Mouse (Mus musculus): Measurements from ENCODE around the gene Mbtps1.

The Mbtps1 gene

DNA sequence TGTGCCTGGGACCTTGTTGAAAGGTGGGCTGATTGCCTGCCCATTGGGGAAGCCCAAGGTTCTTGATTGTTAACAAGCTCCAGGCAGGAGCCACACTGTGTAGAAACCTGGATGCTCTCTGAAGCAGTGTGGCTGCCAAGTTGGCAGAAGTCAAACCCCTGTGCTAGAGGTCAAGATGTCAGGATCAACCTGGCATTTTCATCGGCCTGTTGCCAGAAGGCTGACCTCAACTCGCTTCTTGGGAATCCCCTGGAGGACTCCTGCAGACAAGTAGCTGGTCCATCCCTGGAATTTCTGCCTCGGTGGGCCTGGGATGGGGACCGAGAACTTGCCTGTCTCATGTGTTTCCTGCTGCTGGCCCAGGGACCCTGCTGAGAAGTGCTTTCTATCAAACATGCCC lies 56.4 kb downstream of the Mbtps1 start:
- no peak for DNase-seq (ENCODE audit: low read depth, low spot score)

GRCm38 (mm10) chr8:119501598-119501997 lies 56.9 kb downstream of the Mbtps1 start, which contains the start of gene Slc38a8:
Gene Slc38a8 (minus strand): TSS chr8:119501698.
- no peak for DNase-seq (ENCODE audit: low read depth, low spot score)

DNA sequence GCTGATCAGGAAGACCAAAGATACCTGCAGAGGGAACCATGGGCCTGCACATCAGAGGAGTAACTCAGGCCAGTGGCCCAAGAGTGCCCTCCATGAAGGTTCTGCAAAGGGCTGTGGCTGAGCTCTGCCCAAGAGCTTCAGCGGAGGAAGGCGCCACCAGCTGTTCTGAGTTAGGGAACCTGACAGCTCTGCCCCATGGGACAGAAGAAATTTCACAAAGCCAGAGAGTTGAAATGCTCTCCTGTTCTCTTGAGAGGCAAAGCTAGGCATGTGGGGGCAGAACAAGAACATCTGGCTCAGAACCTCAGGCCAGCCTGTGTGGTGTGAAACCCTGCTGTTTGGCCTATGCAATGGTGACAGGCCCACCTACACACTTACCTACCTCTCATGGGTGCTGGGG lies 58.7 kb downstream of the Mbtps1 start:
- DNase-seq (ENCODE audit: low read depth, low spot score) = no peak

DNA sequence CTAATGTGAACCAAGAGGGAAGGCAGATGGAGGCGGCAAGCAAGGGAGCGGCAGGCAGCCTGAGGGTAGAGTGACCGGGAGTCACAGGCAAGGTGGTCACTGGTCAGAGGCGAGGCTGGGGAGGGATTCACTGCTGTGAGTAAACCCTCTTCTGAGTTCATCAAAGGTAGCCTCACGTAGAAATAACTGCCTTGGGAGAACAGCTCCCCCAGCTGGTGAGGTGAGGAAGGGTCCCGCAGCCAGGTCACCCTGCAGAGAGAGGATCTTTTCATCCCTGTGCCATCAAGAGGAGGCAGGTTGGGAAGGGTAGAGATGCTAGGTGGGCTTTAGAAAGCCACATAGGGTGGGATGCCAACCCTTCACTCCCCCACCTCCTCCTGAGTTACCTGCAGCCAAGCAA lies 61.7 kb downstream of the Mbtps1 start:
- DNase-seq (ENCODE audit: low read depth, low spot score) = no peak

- no peak for DNase-seq (ENCODE audit: low read depth, low spot score)
These were observed 71.4 kb downstream of the Mbtps1 start for GRCm38 (mm10) chr8:119487093-119487492.

GRCm38 (mm10) chr8:119484145-119484896 lies 74.2 kb downstream of the Mbtps1 start:
- no peak for DNase-seq (ENCODE audit: low read depth, low spot score)

- no peak for DNase-seq (ENCODE audit: low read depth, low spot score)
These were observed 79.9 kb downstream of the Mbtps1 start for GRCm38 (mm10) chr8:119478684-119479083.

GRCm38 (mm10) chr8:119468091-119468490 lies 90.4 kb downstream of the Mbtps1 start:
- no peak for DNase-seq (ENCODE audit: low read depth, low spot score)

DNA sequence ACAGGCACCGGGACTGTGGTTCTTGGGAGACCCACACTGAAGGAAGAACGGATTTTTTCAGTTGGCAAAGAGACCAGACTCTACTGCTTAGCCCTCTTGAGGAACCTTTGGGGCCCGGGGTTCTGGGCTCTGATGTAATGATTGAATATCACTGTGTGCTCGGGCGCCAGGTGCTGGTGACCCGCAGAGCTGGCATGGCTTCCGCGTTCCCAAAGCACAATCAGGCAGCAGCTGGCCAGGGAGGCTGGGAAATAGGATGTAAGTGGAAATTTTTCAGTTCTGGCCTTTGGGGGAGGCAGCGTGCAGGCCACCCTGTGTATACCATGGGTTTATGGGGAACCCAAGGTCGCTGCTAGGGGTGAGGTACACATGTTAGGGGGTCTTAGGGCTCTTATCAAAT lies 91.7 kb downstream of the Mbtps1 start:
- no peak for DNase-seq (ENCODE audit: low read depth, low spot score)

DNA sequence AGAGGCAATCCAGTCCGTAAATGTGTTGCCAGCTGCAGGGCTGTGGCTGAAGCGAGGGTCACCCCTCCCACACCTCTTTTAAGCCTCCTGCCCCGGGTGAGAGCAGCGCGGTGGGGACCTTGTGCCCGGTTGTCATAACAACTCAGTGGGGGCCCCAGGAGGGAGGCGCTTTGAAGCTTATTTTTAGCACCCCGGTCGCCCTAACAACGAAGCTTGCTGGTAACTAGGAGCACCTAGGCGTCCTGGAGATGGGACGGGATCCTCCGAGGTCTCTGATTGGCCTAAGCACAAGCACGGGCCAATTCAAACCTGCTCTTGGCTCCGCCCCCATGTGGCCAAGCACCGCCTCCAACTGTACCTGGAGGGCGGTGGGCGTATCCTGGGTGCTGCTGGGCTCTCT lies 92.4 kb downstream of the Mbtps1 start:
- no peak for DNase-seq (ENCODE audit: low read depth, low spot score)

DNA sequence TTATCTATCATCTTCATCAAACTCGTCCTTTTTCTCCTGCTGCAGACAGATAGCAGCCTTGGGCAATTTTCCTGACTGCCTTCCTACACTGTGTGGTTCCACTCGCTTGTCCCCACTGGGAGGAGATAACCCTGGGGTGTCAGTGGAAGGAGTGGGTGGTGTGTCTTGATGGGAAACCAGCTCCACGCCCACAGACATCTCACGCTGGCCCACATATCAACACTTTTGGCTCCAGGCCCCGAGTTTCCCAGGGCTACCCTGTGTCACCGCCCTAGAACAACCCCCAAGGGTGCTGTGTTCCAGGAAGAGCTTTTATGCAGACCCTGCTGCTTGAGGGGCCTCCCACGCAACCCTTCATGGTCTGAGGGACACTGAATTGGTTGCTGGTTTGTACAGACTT lies 94.8 kb downstream of the Mbtps1 start:
- no peak for DNase-seq (ENCODE audit: low read depth, low spot score)

- DNase-seq (ENCODE audit: low read depth, low spot score) = no peak
These were observed 97.2 kb downstream of the Mbtps1 start for GRCm38 (mm10) chr8:119461356-119461755.

- no peak for DNase-seq (ENCODE audit: low read depth, low spot score)
These were observed 98.8 kb downstream of the Mbtps1 start for GRCm38 (mm10) chr8:119459724-119460123.

All from embryo, embryonic 11.5 days (tissue).